Mouse (Mus musculus) R1 (cell line): ENCODE data around the gene Dazap2.
A peak's percentile ranks its signal among the peaks of the same experiment; 100 is the strongest.
"Not testable (repeated sequence)": the region's sequence is repeated elsewhere in the genome, so short reads cannot be mapped to it uniquely, and the experiment has no call there.

ENCODE experiments used
- DNase-seq: peaks from one replicate; pipeline ENCODE4 v3.0.0-alpha.2; 2018; ENCODE audit warnings: low read depth, low spot score

Gene Dazap2

GRCm38 (mm10) chr15:100606677-100607076 lies 8.5 kb upstream of the Dazap2 start:
- DNase-seq = peak; percentile 59

GRCm38 (mm10) chr15:100611951-100612350 lies 3.2 kb upstream of the Dazap2 start:
- DNase-seq = no peak

- peak; percentile 50 for DNase-seq
Measured at GRCm38 (mm10) chr15:100612432-100612831, 2.7 kb upstream of the Dazap2 start.

GRCm38 (mm10) chr15:100613584-100613983 lies 1.6 kb upstream of the Dazap2 start:
- peak; percentile 91 for DNase-seq

GRCm38 (mm10) chr15:100614218-100614995 lies 742 bp upstream of the Dazap2 start:
- DNase-seq = no peak

- peak; percentile 93 for DNase-seq
Measured at GRCm38 (mm10) chr15:100615825-100616220, 674 bp downstream of the Dazap2 start.

GRCm38 (mm10) chr15:100616221-100616620 lies 1.1 kb downstream of the Dazap2 start:
- DNase-seq = no peak

- no peak for DNase-seq
Measured at GRCm38 (mm10) chr15:100619200-100619599, 4.1 kb downstream of the Dazap2 start.

- not testable (repeated sequence) for DNase-seq
Measured at GRCm38 (mm10) chr15:100621671-100622070, 6.5 kb downstream of the Dazap2 start.

GRCm38 (mm10) chr15:100622164-100622563 lies 7.0 kb downstream of the Dazap2 start:
- DNase-seq = no peak

GRCm38 (mm10) chr15:100623754-100624153 lies 8.6 kb downstream of the Dazap2 start:
- DNase-seq = no peak

- DNase-seq = peak; percentile 55
Measured at GRCm38 (mm10) chr15:100624435-100624834, 9.3 kb downstream of the Dazap2 start.

GRCm38 (mm10) chr15:100627287-100627686 lies 12.1 kb downstream of the Dazap2 start:
- DNase-seq = peak; percentile 82

GRCm38 (mm10) chr15:100627774-100628370 lies 12.7 kb downstream of the Dazap2 start:
- DNase-seq = peak; percentile 94

- peak; percentile 72 for DNase-seq
Measured at GRCm38 (mm10) chr15:100628797-100629196, 13.6 kb downstream of the Dazap2 start.

- DNase-seq = peak; percentile 78
Measured at GRCm38 (mm10) chr15:100630126-100630525, 15.0 kb downstream of the Dazap2 start.

GRCm38 (mm10) chr15:100631454-100632170 lies 16.5 kb downstream of the Dazap2 start:
- no peak for DNase-seq

- no peak for DNase-seq
Measured at GRCm38 (mm10) chr15:100632323-100632722, 17.2 kb downstream of the Dazap2 start.

- DNase-seq = no peak
Measured at GRCm38 (mm10) chr15:100633341-100633740, 18.2 kb downstream of the Dazap2 start.

GRCm38 (mm10) chr15:100635239-100635638 lies 20.1 kb downstream of the Dazap2 start:
- peak; percentile 60 for DNase-seq

GRCm38 (mm10) chr15:100635851-100636645 lies 20.9 kb downstream of the Dazap2 start:
- DNase-seq = no peak
